Mouse (Mus musculus) G1E (cell line): Measurements from ENCODE around the gene Sfrp5. TPM values are rescaled to one million over a fixed set of nuclear protein-coding genes. Genes with fewer than 3 reads are reported as not detected.
A peak's percentile ranks its signal among the peaks of the same experiment; 100 is the strongest.

Experiments
- ATAC-seq: 2 replicates; pipeline ENCODE4 v1.8.0; 2016; ENCODE audit warnings: mild to moderate bottlenecking; ENCODE audit not compliant: insufficient number of reproducible peaks, poor library complexity, low FRiP score, severe bottlenecking; ENCODE audit errors: extremely low read depth
- DNase-seq: peaks from one replicate; pipeline ENCODE4 v3.0.0; 2012; ENCODE audit warnings: low spot score
- H3K27me3 ChIP-seq: 2 replicates; pipeline ENCODE4 v1.6.1; 2012; ENCODE audit warnings: mild to moderate bottlenecking, low read length, inconsistent platforms; ENCODE audit not compliant: insufficient read depth
- H3K36me3 ChIP-seq: replicated peaks from 2 replicates; pipeline ENCODE3; 2012; ENCODE audit warnings: mild to moderate bottlenecking, inconsistent platforms
- H3K4me1 ChIP-seq: 2 replicates; pipeline ENCODE4 v1.6.1; 2012; ENCODE audit warnings: low read depth, low read length, inconsistent platforms, mixed read lengths; ENCODE audit not compliant: insufficient read depth
- H3K4me3 ChIP-seq: 2 replicates; pipeline ENCODE4 v1.5.1; 2012; ENCODE audit warnings: low read depth, mild to moderate bottlenecking, inconsistent platforms, low read length, moderate library complexity, mixed read lengths
- H3K9me3 ChIP-seq: replicated peaks from 2 replicates; pipeline ENCODE4 v1.6.1; 2012; ENCODE audit warnings: inconsistent platforms
- CTCF ChIP-seq: IDR thresholded peaks from 2 replicates; pipeline ENCODE4 v1.5.1; 2012; ENCODE audit warnings: low read depth, low read length, inconsistent platforms, mixed read lengths
- GATA1 ChIP-seq: IDR thresholded peaks from 2 replicates; pipeline ENCODE4 v1.6.1; 2012; ENCODE audit warnings: borderline replicate concordance, low read length, inconsistent platforms, mixed read lengths
- GATA2 ChIP-seq: IDR thresholded peaks from 2 replicates; pipeline ENCODE4 v1.6.1; 2012; ENCODE audit warnings: low read depth, low read length, inconsistent platforms, borderline replicate concordance
- POLR2AphosphoS5 ChIP-seq: IDR thresholded peaks from 2 replicates; pipeline ENCODE4 v1.6.1; 2012; ENCODE audit warnings: low read depth, low read length, inconsistent platforms; ENCODE audit not compliant: insufficient replicate concordance
- TAL1 ChIP-seq: conservative IDR thresholded peaks from 2 replicates; pipeline ENCODE4 v1.6.1; 2012; ENCODE audit warnings: low read depth, low read length, inconsistent platforms, mixed read lengths
- polyA plus RNA-seq: library from polyadenylated mRNA; stranded (reverse); fragments of >175 nt; gene quantifications from 2 replicates; pipeline ENCODE4 v1.2.3, GENCODE M21; 2012
- total RNA-seq, 2 experiments: library from RNA; stranded (forward) in 1 of 2; stranded (reverse) in 1 of 2; fragments of 200-1000 nt in 1 of 2; fragments of >200 nt in 1 of 2; fragmentation: Nextera tagmentation in 1 of 2; gene quantifications; 2 replicates each; pipeline ENCODE4 v1.2.3; 2014 to 2017

Gene Sfrp5
- total and polyA plus RNA-seq, 3 experiments, result not detected

DNA sequence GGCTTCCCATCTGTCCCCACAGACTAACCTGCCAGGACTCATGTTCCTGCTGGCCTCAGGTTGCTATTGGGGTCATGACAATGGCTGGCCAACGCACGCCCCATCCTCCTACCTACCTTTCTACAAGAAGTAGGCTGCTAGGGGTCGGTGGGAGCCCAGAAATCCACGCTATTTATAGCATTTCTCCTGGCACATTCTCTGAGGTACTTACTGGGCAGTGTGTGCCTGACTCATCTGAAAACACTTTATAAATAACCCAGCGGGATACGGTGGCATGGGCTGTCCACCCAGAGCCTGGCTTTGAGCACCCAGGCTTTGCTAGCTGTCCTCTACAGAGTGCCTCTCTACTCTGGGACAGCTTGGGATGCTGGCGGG lies 36.3 kb upstream of the Sfrp5 start:
- no peak for ATAC-seq
- Histone ChIP-seq H3K4me3 (no peak overlapping the region), H3K27me3 (peaks cover 5% of the 10 kb centered on the region), H3K9me3 (no peaks in the 10 kb centered on the region), H3K36me3 (no peaks in the 10 kb centered on the region), H3K4me1 (no peaks in the 10 kb centered on the region)
- no peak for DNase-seq
- TF ChIP-seq GATA1, result no peak
- TF ChIP-seq TAL1, result no peak
- TF ChIP-seq GATA2, result no peak
- TF ChIP-seq CTCF, result no peak
- no peak for TF ChIP-seq POLR2AphosphoS5

DNA sequence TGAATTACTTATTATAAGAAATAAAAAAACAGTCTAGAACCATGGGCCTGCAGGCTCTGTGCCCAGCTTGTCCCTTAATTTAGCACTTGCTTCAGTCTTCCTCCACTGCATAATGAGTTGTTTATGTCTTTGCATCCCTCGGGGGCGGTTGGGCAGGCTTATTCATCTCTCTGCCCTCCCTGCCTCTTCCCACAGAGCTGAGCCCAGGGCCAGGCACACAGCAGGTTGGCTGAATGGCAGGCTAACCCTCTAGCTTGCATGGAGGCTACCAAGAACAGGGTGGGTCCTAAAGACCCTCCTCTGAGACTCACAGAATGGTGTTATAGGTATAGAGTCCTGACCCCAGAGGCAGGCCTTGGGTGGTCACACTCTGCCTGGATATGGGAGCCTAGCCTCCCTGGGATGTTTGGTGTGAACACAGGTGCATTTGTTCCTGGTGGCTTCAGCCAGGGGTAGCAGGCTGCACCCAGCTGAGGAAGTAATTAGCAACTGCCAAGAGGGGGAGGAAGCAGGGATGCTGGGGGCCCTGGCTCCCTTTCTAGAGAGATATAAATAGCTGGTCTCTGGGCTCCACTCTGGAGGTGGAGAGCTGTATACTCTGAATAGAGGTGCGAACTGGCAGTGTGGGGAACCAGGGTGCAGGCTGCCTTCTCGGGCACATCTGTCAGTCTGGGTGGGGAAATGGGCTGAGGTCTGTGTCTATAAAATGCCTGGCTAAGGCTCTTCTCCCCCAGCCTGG lies 35.7 kb upstream of the Sfrp5 start:
- no peak overlapping the region for H3K4me3 ChIP-seq
- H3K36me3 ChIP-seq, result no peaks in the 10 kb centered on the region
- H3K27me3 ChIP-seq, result peaks cover 2% of the 10 kb centered on the region; the same call in 1 of the 2 replicates
- DNase-seq, result no peak
- H3K9me3 ChIP-seq, result no peaks in the 10 kb centered on the region
- TF ChIP-seq POLR2AphosphoS5 (no peak), TAL1 (no peak)
- no peak for ATAC-seq
- no peaks in the 10 kb centered on the region for H3K4me1 ChIP-seq

DNA sequence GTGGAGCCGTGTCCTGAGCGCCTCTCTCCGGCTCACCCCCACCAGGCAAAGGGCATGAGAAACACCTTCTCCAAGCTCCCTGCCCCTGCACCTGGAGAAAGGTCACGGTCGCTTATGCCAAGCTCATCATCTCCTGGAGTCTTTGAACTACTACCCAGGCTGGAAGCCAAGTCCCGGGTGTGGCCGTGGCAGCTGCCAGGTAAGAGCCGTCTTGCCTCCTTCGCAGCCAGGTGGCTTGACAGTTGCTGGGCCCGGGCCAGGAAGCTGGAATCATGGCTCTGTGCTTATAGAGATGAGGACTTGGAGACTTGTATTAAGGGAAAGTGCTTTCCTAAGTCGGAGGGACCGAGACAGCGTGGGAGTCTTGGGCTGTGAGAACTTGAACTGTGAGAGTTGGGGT lies 28.9 kb upstream of the Sfrp5 start:
- H3K36me3 ChIP-seq, result no peaks in the 10 kb centered on the region
- ATAC-seq (no peak), DNase-seq (no peak)
- H3K27me3 ChIP-seq, result no peaks in the 10 kb centered on the region; the same call in 1 of the 2 replicates
- no peak overlapping the region for H3K4me3 ChIP-seq
- H3K4me1 ChIP-seq, result peaks cover 8% of the 10 kb centered on the region; the same call in 1 of the 2 replicates
- H3K9me3 ChIP-seq, result no peaks in the 10 kb centered on the region
- TF ChIP-seq GATA1 (no peak), GATA2 (no peak), CTCF (no peak), POLR2AphosphoS5 (no peak), TAL1 (no peak)

DNA sequence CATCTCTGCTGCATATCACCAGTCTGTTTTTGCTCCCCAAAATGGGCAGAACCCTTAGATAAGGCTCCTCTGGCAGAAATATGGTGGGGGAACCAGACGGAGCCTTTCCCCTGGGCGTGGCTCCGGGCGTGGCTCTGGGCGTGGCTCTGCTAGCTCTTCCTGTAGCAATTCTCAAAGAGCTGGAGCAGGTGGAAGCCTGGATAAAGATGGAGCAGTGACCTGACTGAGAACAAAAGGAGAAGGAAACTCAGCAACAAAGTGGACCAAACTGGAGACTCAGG lies 28.2 kb upstream of the Sfrp5 start:
- TF ChIP-seq CTCF (no peak), TAL1 (no peak), GATA1 (no peak), GATA2 (no peak), POLR2AphosphoS5 (no peak)
- ATAC-seq (no peak), DNase-seq (peak; percentile 7)
- Histone ChIP-seq H3K27me3 (no peaks in the 10 kb centered on the region; the same call in 1 of the 2 replicates), H3K4me1 (peaks cover 8% of the 10 kb centered on the region; the same call in 1 of the 2 replicates), H3K9me3 (no peaks in the 10 kb centered on the region), H3K36me3 (no peaks in the 10 kb centered on the region), H3K4me3 (no peak overlapping the region)

DNA sequence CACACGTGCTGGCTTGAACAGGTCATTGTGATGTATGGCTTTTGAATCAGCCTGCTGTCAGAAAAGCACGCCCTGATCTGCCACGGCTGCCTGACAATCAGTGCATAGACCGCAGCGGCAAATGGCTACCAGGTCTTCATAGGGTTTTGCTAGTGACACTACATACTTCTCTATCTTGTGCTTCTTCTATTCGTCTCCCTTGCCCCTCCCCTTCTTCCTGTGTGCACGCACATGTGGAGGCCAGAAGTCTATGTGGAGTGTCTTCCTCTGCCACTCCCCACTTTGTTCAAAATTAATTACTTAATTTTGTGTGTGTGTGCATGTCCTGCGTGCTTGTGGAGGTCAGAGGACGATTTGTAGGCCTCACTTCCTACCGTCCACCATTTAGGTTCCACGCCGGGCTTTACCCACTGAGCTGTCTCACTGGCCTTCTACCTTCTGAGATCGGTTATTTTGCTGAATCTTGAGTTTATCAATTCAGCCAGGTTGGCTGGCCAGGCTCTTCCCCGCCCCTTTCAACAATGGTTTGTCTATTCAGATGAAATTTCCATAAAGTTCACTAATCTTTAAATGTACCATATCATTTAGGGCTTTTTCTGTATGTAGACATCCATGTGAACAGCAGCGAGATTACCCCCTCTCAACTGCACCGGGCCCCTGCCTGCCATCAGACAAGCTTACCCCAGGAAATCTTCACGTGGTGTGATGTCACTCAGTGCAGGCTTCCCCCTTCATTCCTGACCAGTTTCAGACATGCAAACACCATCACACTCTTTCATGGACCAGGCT lies 27.6 kb upstream of the Sfrp5 start:
- no peak for ATAC-seq
- H3K27me3 ChIP-seq, result peaks cover 3% of the 10 kb centered on the region; the same call in 1 of the 2 replicates

DNA sequence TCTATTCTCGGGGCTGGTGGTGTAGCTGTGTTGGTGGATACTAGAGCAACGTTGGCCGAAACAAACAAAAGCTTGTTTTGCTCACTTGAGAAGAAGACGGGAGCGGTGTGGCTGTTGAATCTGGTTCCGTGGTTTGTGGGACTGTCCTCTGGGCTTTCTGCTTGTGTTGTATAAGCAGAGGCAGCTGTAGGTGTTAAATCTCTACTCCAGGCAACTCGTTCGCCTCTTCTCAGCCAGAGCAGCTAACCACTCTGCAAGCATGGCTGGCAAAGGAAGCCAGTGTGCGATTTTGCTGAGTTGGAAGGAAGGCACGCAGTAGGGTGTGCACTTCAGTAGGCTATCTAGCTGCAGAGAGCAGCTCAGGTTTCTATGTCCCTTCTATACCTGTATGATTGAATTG lies 24.4 kb upstream of the Sfrp5 start:
- no peak for DNase-seq
- ATAC-seq, result no peak
- peaks cover 3% of the 10 kb centered on the region; the same call in 1 of the 2 replicates for H3K27me3 ChIP-seq

More for the DNA sequence above, 27.6 kb upstream of the Sfrp5 start:
- H3K9me3 ChIP-seq, result no peaks in the 10 kb centered on the region
- no peak overlapping the region for H3K4me3 ChIP-seq
- TF ChIP-seq CTCF (no peak), GATA1 (no peak), GATA2 (no peak), POLR2AphosphoS5 (no peak), TAL1 (no peak)
- H3K4me1 ChIP-seq, result peaks cover 8% of the 10 kb centered on the region; the same call in 1 of the 2 replicates
- no peak for DNase-seq
- H3K36me3 ChIP-seq, result no peaks in the 10 kb centered on the region

More for the DNA sequence above, 24.4 kb upstream of the Sfrp5 start:
- no peaks in the 10 kb centered on the region for H3K36me3 ChIP-seq
- H3K4me1 ChIP-seq, result peaks cover 8% of the 10 kb centered on the region; the same call in 1 of the 2 replicates
- no peaks in the 10 kb centered on the region for H3K9me3 ChIP-seq
- TF ChIP-seq CTCF (no peak), GATA2 (no peak), POLR2AphosphoS5 (no peak), GATA1 (no peak), TAL1 (no peak)
- H3K4me3 ChIP-seq, result no peak overlapping the region
